Mouse (Mus musculus): ENCODE data around the gene Cavin1. TPM values are rescaled to one million over a fixed set of nuclear protein-coding genes. Genes with fewer than 3 reads are reported as not detected.

Cavin1 gene
- total RNA-seq, 1 experiment from 2014 or later = 0.93 TPM

- ATAC-seq (ENCODE audit: extremely low read depth, insufficient number of reproducible peaks, low FRiP score, poor library complexity, severe bottlenecking) = no peak
Measured at GRCm38 (mm10) chr11:100927386-100927785, 43.3 kb downstream of the Cavin1 start.

GRCm38 (mm10) chr11:100924386-100924919, 46.2 kb downstream of the Cavin1 start:
- no peak for ATAC-seq (ENCODE audit: extremely low read depth, insufficient number of reproducible peaks, low FRiP score, poor library complexity, severe bottlenecking)

DNA sequence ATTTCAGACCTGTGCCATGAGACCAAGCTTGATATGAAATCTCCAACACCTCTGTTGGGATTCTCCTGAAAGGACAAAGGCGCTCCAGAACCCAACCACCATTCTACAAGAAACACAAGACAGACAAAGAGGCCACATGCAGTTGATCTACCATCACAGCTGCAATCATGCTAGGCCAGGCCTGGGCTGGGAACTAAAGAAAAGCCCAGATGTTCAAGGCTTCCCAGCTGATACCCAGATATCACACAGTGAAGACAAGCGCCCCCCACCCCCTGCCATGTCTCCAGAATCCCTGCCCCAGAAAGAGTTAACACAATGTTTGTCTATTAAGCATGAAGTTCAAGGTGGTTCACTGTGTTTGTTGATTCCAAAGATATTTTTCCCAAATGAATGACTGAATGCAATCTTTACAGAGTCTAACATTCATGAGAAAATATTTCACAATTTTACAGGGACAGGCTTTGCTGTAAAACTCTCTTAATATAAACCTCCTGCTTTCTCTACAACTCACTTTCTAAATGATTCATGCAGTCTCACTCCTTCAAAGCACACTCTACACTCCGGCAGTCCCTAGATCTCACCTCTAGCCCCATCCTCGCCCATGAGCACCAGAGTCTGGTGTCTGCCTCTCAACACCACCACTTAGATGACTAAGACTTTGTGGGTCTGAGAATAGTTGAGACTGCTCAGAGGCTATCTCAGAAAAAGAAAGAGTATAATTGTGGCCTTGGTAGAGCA, 49.6 kb downstream of the Cavin1 start:
- no peak for ATAC-seq (ENCODE audit: extremely low read depth, insufficient number of reproducible peaks, low FRiP score, poor library complexity, severe bottlenecking)

- ATAC-seq (ENCODE audit: extremely low read depth, insufficient number of reproducible peaks, low FRiP score, poor library complexity, severe bottlenecking) = no peak
Measured at GRCm38 (mm10) chr11:100918007-100918406, 52.7 kb downstream of the Cavin1 start.

GRCm38 (mm10) chr11:100916432-100916971, 54.2 kb downstream of the Cavin1 start:
- ATAC-seq (ENCODE audit: extremely low read depth, insufficient number of reproducible peaks, low FRiP score, poor library complexity, severe bottlenecking) = 0 out of 2 replicates have a peak, but pooled peaks have one; percentile 21

- ATAC-seq (ENCODE audit: extremely low read depth, insufficient number of reproducible peaks, low FRiP score, poor library complexity, severe bottlenecking) = no peak
Measured at GRCm38 (mm10) chr11:100915063-100915462, 55.6 kb downstream of the Cavin1 start.

- no peak for ATAC-seq (ENCODE audit: extremely low read depth, insufficient number of reproducible peaks, low FRiP score, poor library complexity, severe bottlenecking)
Measured at GRCm38 (mm10) chr11:100914415-100914814, 56.3 kb downstream of the Cavin1 start.

DNA sequence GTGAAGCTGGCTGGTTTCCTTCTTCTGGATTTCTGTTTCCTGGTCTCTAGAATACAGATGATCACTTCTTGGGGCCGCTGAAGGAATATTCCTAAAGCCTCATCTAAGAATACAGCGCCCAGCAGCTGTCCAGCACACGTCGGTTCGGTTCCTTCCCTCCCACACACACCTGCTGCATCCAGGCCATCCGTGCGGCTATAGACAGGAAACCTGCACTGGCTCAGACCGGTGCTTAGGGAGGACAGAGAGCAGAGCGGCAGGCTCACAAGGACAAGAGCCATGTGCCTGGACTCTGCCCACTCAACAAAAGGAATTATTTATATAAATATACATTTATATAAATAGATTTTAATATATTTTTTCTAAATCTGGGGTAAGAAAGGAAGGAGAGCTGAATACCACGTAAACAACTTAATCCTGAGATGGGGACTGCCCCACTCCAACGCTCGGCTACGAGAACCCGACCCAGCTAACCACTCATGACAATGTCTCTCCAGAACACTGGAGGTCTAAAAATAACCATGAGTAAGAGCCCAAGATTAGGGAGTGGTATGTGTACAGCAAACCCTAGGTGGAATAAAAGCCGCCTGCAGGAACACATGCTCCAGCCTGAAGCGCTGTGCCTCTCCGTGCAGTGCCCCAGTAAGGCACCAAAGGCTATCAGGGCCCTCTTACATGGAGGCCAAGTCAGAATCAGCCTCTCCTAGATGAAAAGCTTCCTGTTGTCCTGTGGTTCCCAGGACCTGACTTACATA, 58.1 kb downstream of the Cavin1 start:
- no peak for ATAC-seq (ENCODE audit: extremely low read depth, insufficient number of reproducible peaks, low FRiP score, poor library complexity, severe bottlenecking)

DNA sequence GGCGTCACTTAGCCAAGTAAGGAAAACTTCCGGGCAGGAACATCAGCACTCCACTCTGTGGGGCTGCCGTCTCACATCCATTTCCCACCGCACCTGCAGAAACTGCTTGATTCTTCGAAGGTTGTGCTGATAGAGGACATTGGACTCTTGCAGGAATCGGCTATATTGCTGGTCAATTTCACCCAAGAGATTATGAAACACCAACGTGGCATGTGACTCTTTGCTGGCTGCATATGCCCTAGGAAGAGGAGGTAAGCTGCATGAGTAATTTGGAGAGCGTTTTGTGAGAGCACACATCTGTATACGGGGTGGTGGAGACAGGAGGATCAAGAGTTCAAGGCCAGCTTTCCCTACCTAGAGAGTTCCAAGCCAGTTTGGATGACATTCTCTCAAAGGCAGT, 62.1 kb downstream of the Cavin1 start:
- no peak for ATAC-seq (ENCODE audit: extremely low read depth, insufficient number of reproducible peaks, low FRiP score, poor library complexity, severe bottlenecking)

- no peak for ATAC-seq (ENCODE audit: extremely low read depth, insufficient number of reproducible peaks, low FRiP score, poor library complexity, severe bottlenecking)
Measured at GRCm38 (mm10) chr11:100908112-100908511, 62.6 kb downstream of the Cavin1 start.

GRCm38 (mm10) chr11:100906885-100907284, 63.8 kb downstream of the Cavin1 start:
- ATAC-seq (ENCODE audit: extremely low read depth, insufficient number of reproducible peaks, low FRiP score, poor library complexity, severe bottlenecking) = no peak

Other genes with a start within 250 kb of the Cavin1 start
- gene Rab5c, start 232.7 kb downstream of the Cavin1 start, total RNA-seq (2017) = 136 and 138 TPM in 2 replicates
- gene Kcnh4, start 210.9 kb downstream of the Cavin1 start, total RNA-seq (2017) = 0.23 TPM in 1 of 2 replicates, not detected in the other
- not detected in 2 replicates for gene Hcrt, start 208.0 kb downstream of the Cavin1 start, total RNA-seq (2017)
- 8.2 and 8.6 TPM in 2 replicates for gene Ghdc, start 199.9 kb downstream of the Cavin1 start, total RNA-seq (2017)
- 103 and 108 TPM in 2 replicates for gene Stat5b, start 120.2 kb downstream of the Cavin1 start, total RNA-seq (2017)
- gene Stat5a, start 111.5 kb downstream of the Cavin1 start, total RNA-seq (2017) = 20.9 and 22.5 TPM in 2 replicates
- 383 and 443 TPM in 2 replicates for gene Stat3, start 31.3 kb downstream of the Cavin1 start, total RNA-seq (2017)
- gene Atp6v0a1, start 38.6 kb upstream of the Cavin1 start, total RNA-seq (2017) = 87.7 and 108 TPM in 2 replicates
- gene Naglu, start 99.1 kb upstream of the Cavin1 start, total RNA-seq (2017) = 11.1 and 13.6 TPM in 2 replicates
- 2.3 and 3.4 TPM in 2 replicates for gene Hsd17b1, start 107.5 kb upstream of the Cavin1 start, total RNA-seq (2017)
- gene Coasy, start 111.7 kb upstream of the Cavin1 start, total RNA-seq (2017) = 11.5 and 18.7 TPM in 2 replicates
- gene Mlx, start 116.4 kb upstream of the Cavin1 start, total RNA-seq (2017) = 38.7 and 46.3 TPM in 2 replicates
- 3.6 and 4.0 TPM in 2 replicates for gene Psmc3ip, start 124.5 kb upstream of the Cavin1 start, total RNA-seq (2017)
- gene Retreg3, start 149.0 kb upstream of the Cavin1 start, total RNA-seq (2017) = 91.3 and 97.1 TPM in 2 replicates
- gene Tubg1, start 149.1 kb upstream of the Cavin1 start, total RNA-seq (2017) = 11.3 and 13.1 TPM in 2 replicates
- gene Tubg2, start 185.0 kb upstream of the Cavin1 start, total RNA-seq (2017) = 0.35 TPM in 1 of 2 replicates, not detected in the other
- gene Cntnap1, start 199.6 kb upstream of the Cavin1 start, total RNA-seq (2017) = not detected in 2 replicates
- 0.37 and 0.81 TPM in 2 replicates for gene Plekhh3, start 200.5 kb upstream of the Cavin1 start, total RNA-seq (2017)
- not detected in 2 replicates for gene Ccr10, start 204.6 kb upstream of the Cavin1 start, total RNA-seq (2017)